Mouse (Mus musculus): ENCODE results near the gene Smagp. TPM values are rescaled to one million over a fixed set of nuclear protein-coding genes. Genes with fewer than 3 reads are reported as not detected.

The Smagp gene
- total and polyA plus RNA-seq, 2 experiments from 2014 or later: 2.5 to 2.6 TPM

- H3K4me3 ChIP-seq (ENCODE audit: low read depth, low read length): peak overlapping the region; percentile 85
- no peaks in the 10 kb centered on the region; the same call in 1 of the 2 replicates for H3K4me1 ChIP-seq (ENCODE audit: insufficient read depth, low read length)
- TF ChIP-seq CTCF (IDR thresholded peaks at IDR 0.05): peak; percentile 76
- DNase-seq (ENCODE audit: low spot score): peak; percentile 93
- H3K27ac ChIP-seq (ENCODE audit: low read depth, low read length): peak overlapping the region; percentile 83
- H3K9me3 ChIP-seq (ENCODE audit: low read length): no peaks in the 10 kb centered on the region
- H3K9ac ChIP-seq (replicated peaks; ENCODE audit: low read length, poor library complexity, severe bottlenecking): peak overlapping the region; percentile 99
- WGBS: under 1% methylated on average over 33 of the region's 35 CpGs
- H3K36me3 ChIP-seq (ENCODE audit: insufficient read depth, low read length): no peaks in the 10 kb centered on the region
- peak overlapping the region; percentile 80 for H3K4me2 ChIP-seq (ENCODE audit: low read depth, low read length, poor library complexity, severe bottlenecking)
- ATAC-seq (ENCODE audit: low FRiP score): peak; percentile 85
- H3K27me3 ChIP-seq (ENCODE audit: insufficient read depth, low read length): no peaks in the 10 kb centered on the region
These were observed 36.6 kb downstream of the Smagp start for GRCm38 (mm10) chr15:100600047-100600695.

- ATAC-seq (ENCODE audit: low FRiP score): peak; percentile 74
- Histone ChIP-seq H3K9me3 (ENCODE audit: low read length) (no peaks in the 10 kb centered on the region), H3K9ac (replicated peaks; ENCODE audit: low read length, poor library complexity, severe bottlenecking) (peak within 1 kb of the TSS; percentile 99), H3K4me1 (ENCODE audit: insufficient read depth, low read length) (no peaks in the 10 kb centered on the region; the same call in 1 of the 2 replicates), H3K27me3 (ENCODE audit: insufficient read depth, low read length) (no peaks in the 10 kb centered on the region), H3K4me3 (ENCODE audit: low read depth, low read length) (peak within 1 kb of the TSS; percentile 85), H3K4me2 (ENCODE audit: low read depth, low read length, poor library complexity, severe bottlenecking) (peak within 1 kb of the TSS; percentile 80), H3K27ac (ENCODE audit: low read depth, low read length) (peak within 1 kb of the TSS; percentile 83), H3K36me3 (ENCODE audit: insufficient read depth, low read length) (no peaks in the 10 kb centered on the region)
- no peak for TF ChIP-seq CTCF (IDR thresholded peaks at IDR 0.05)
- DNase-seq (ENCODE audit: low spot score): peak; percentile 24
- 1% methylated on average over 47 of the region's 76 CpGs for WGBS
These were observed 37.3 kb downstream of the Smagp start, which contains the start of gene Pou6f1 for GRCm38 (mm10) chr15:100599276-100600046. Gene Pou6f1 (minus strand): TSS chr15:100599984.

GRCm38 (mm10) chr15:100598883-100599275, 37.9 kb downstream of the Smagp start:
- Histone ChIP-seq H3K27ac (ENCODE audit: low read depth, low read length) (peak overlapping the region; percentile 83), H3K9ac (replicated peaks; ENCODE audit: low read length, poor library complexity, severe bottlenecking) (peak overlapping the region; percentile 99), H3K4me3 (ENCODE audit: low read depth, low read length) (peak overlapping the region; percentile 85), H3K36me3 (ENCODE audit: insufficient read depth, low read length) (no peaks in the 10 kb centered on the region), H3K27me3 (ENCODE audit: insufficient read depth, low read length) (no peaks in the 10 kb centered on the region), H3K9me3 (ENCODE audit: low read length) (no peaks in the 10 kb centered on the region), H3K4me1 (ENCODE audit: insufficient read depth, low read length) (no peaks in the 10 kb centered on the region), H3K4me2 (ENCODE audit: low read depth, low read length, poor library complexity, severe bottlenecking) (peak overlapping the region; percentile 80)
- TF ChIP-seq CTCF (IDR thresholded peaks at IDR 0.05): no peak
- DNase-seq (ENCODE audit: low spot score) (peak; percentile 70), ATAC-seq (ENCODE audit: low FRiP score) (peak; percentile 25; the same call in 1 of the 2 replicates)
- under 1% methylated on average over 12 of the region's 12 CpGs for WGBS

DNA sequence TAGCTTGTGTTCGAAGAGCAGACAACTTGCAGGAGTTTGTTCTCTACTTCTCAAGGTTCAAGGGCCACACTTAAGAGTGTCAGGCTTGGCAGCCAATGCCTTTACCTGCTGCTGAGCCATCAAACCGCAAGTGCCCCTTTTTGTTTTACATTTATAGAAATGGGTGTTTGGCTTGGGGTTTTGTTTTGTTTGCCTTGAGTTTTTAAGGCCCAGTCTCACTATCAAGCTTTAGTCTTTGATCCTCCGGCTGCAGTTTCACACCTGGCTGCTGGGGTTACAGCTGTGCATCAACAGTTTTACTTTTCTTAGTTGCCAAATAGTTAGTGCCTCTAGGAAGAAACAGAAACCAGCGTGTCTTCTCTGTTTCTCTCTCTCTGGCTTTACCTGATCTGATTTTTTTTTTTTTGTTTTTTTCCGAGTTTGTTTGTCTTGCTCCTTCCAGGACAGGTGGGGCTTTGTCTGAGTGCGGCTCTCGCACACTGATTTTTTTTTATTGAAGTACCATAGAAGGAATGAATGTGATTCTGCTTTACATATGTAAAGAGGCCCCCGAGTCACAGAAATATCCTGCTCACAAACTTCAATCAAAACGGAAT, 38.4 kb downstream of the Smagp start:
- peak overlapping the region; percentile 80 for H3K4me2 ChIP-seq (ENCODE audit: low read depth, low read length, poor library complexity, severe bottlenecking)
- TF ChIP-seq CTCF (IDR thresholded peaks at IDR 0.05): no peak
- H3K27ac ChIP-seq (ENCODE audit: low read depth, low read length): peak overlapping the region; percentile 83
- DNase-seq (ENCODE audit: low spot score) (no peak), ATAC-seq (ENCODE audit: low FRiP score) (no peak)
- 25% methylated on average over 9 of the region's 9 CpGs for WGBS
- peak overlapping the region; percentile 85 for H3K4me3 ChIP-seq (ENCODE audit: low read depth, low read length)
- H3K27me3 ChIP-seq (ENCODE audit: insufficient read depth, low read length): no peaks in the 10 kb centered on the region
- H3K9me3 ChIP-seq (ENCODE audit: low read length): no peaks in the 10 kb centered on the region
- no peaks in the 10 kb centered on the region for H3K4me1 ChIP-seq (ENCODE audit: insufficient read depth, low read length)
- no peaks in the 10 kb centered on the region for H3K36me3 ChIP-seq (ENCODE audit: insufficient read depth, low read length)
- peak overlapping the region; percentile 99 for H3K9ac ChIP-seq (replicated peaks; ENCODE audit: low read length, poor library complexity, severe bottlenecking)

- Histone ChIP-seq H3K9ac (replicated peaks; ENCODE audit: low read length, poor library complexity, severe bottlenecking) (no peak overlapping the region), H3K4me2 (ENCODE audit: low read depth, low read length, poor library complexity, severe bottlenecking) (no peak overlapping the region), H3K4me1 (ENCODE audit: insufficient read depth, low read length) (no peaks in the 10 kb centered on the region), H3K4me3 (ENCODE audit: low read depth, low read length) (no peak overlapping the region), H3K36me3 (ENCODE audit: insufficient read depth, low read length) (peaks cover 17% of the 10 kb centered on the region), H3K27ac (ENCODE audit: low read depth, low read length) (no peak overlapping the region), H3K27me3 (ENCODE audit: insufficient read depth, low read length) (no peaks in the 10 kb centered on the region), H3K9me3 (ENCODE audit: low read length) (no peaks in the 10 kb centered on the region)
- 88% methylated on average over 6 of the region's 6 CpGs for WGBS
- no peak for TF ChIP-seq CTCF (IDR thresholded peaks at IDR 0.05)
- ATAC-seq (ENCODE audit: low FRiP score) (no peak), DNase-seq (ENCODE audit: low spot score) (no peak)
These were observed 43.9 kb downstream of the Smagp start for GRCm38 (mm10) chr15:100592817-100593216.

Measured in midbrain, postnatal 0 days (tissue).